Mouse (Mus musculus) embryonic stem cell, embryonic (primary cell): ENCODE data around the gene Nrbf2.

ENCODE experiments used
- CTCF ChIA-PET, 4 experiments: fragments of 300-600 bp in 2 of 4; fragments of 350-600 bp in 2 of 4; sonication (Branson Sonifier 250); formaldehyde crosslinking; loops; one replicate each; lab custom pipeline; 2022; ENCODE audit warnings: inconsistent platforms in 2 of 4; lab: Charles Lee
- POLR2A ChIA-PET, 4 experiments: fragments of 300-600 bp in 2 of 4; fragments of 350-600 bp in 2 of 4; sonication (Branson Sonifier 250); formaldehyde crosslinking; loops; one replicate each; lab custom pipeline; 2022; ENCODE audit warnings: antibody characterized with exemption in 4 of 4, inconsistent platforms in 1 of 4; lab: Charles Lee

Nrbf2 gene

DNA sequence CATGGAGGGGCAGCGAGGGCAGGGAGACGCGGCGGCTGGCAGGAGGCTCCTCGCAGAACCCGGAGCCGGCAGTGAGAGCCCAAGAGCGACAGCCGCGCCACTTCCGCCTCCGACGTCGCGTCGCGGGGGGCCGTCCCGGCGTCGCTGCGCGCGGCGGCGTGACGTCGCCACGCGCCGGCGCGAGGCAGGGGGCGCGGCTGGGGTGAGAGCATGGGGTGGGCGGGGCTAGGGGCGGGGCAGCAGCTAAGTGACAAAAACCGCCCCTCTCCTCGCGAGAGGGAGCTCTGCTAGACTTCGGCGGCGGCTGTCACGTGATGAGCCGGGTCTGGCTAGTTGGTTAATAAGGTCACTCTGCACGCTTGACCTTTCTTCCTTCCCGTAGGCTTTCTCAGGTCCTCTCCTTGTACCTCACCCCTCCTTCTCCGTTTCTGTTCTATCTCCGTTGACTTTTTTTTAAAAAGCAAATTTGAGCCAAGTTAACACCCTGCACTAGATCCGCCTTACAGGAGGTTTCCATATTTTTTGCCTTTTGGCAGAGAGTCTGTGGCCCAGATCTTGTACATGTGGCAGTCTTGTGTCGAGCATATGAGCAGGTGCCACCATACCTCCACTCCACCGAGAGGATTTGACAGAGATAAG is at the start of gene Nrbf2:
Gene Nrbf2 (minus strand): TSS at position 130 of the 639 bp plus-strand sequence.
- CTCF ChIA-PET, result interaction anchor here in 1 of 4 experiments (1.0 kb wide), 1 partner anchor 185 kb away, joined by 3 read pairs; no protein-coding TSS in a partner anchor

GRCm38 (mm10) chr10:67330580-67330979 is 45.5 kb upstream of the Nrbf2 start:
- POLR2A ChIA-PET, result no interaction called here
- CTCF ChIA-PET, result interaction anchor here in 1 of 4 experiments (1.4 kb wide), 1 partner anchor 15 kb away, joined by 5 read pairs; no protein-coding TSS in a partner anchor

More for the DNA sequence above, at the start of gene Nrbf2:
- POLR2A ChIA-PET, result interaction anchor here in 3 of 4 experiments (0.5 to 4.0 kb wide), 36 partner anchors 10 to 852 kb away, joined by 3 to 45 read pairs (median 4); partner anchors contain the start of gene Ado (in 1 of the 3)

- CTCF ChIA-PET, result interaction anchor here (0.5 to 1.4 kb wide), 9 partner anchors 10 to 436 kb away, joined by 3 to 8 read pairs (median 4); no protein-coding TSS in a partner anchor
- POLR2A ChIA-PET, result interaction anchor here in 2 of 4 experiments (0.6 to 0.7 kb wide), 3 partner anchors 8 to 361 kb away, joined by 3 to 10 read pairs (median 3); no protein-coding TSS in a partner anchor
These were observed 44.6 kb upstream of the Nrbf2 start for GRCm38 (mm10) chr10:67329661-67330060.

DNA sequence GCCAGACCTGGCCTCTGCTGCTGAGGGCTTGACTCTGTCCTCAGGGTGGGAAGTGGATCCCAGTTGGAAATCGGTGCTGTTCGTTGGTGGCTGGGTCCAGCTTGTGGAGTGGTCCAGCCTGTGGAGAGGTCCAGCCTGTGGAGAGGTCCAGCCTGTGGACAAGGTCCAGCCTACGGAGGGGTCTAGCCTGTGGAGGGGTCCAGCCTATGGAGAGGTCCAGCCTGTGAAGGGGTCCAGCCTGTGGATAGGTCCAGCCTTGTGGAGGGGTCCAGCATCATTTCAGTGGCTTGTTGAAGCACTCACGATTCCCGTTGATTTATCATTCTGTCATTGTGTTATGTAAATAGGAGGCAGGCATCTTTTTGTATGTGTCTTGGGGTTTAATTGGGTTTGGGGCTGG is 43.1 kb upstream of the Nrbf2 start:
- POLR2A ChIA-PET, result interaction anchor here in 1 of 4 experiments (0.8 kb wide), 1 partner anchor 9 kb away, joined by 7 read pairs; no protein-coding TSS in a partner anchor
- CTCF ChIA-PET, result interaction anchor here in 2 of 4 experiments (0.6 to 1.0 kb wide), 2 partner anchors 351 to 438 kb away, joined by 3 read pairs; no protein-coding TSS in a partner anchor

DNA sequence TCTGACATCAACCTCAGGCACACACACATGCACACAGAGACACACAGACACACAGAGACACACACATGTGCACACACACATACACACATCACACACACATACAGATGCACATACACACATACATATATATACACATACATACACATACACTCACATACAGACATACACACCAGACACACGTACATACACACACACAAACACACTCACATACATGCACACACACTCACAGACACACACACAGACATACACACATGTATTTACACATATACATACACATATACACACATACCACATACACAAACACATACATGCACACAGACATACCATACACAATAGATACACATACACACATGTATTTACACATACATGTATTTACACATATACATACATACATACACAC is 38.9 kb upstream of the Nrbf2 start:
- ChIA-PET CTCF (interaction anchor here in 1 of 4 experiments (0.8 kb wide), 1 partner anchor 675 kb away, joined by 3 read pairs; no protein-coding TSS in a partner anchor), POLR2A (no interaction called here)

GRCm38 (mm10) chr10:67321396-67321795 is 36.3 kb upstream of the Nrbf2 start:
- ChIA-PET CTCF (no interaction called here), POLR2A (interaction anchor here in 2 of 4 experiments (0.6 to 0.9 kb wide), 5 partner anchors 8 to 1856 kb away, joined by 3 to 10 read pairs (median 5); no protein-coding TSS in a partner anchor)

DNA sequence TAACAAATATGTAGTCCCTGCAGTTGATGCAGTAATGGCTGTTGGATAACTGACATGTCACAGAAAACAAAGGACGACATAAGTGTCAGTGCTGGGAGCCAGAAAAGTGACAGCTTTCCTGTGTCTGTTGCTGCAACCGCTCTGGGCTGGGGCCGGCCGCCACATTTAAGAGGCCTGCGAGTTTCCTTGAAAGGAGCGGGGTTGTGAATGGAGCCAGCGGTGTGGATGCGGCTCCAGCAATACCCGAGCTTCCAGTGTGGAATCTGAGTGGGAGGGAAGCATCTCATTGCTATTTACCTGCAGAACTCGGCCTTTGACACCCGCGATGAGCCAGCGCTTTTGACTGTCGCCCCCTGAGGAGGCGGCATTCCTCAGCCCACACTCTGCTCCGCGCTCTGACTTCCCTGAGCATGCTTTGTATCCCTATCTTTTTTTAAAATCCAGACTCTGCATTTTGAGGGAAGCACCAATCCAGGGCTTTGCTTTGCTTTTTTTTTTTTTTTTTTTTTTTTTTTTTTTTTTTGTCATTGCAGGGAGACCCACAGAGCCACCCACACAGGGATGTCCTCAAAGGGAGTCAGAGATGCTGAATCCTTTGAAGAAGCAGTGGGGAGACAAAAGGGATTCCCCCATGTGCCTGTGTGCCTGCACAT is 35.2 kb upstream of the Nrbf2 start:
- CTCF ChIA-PET, result interaction anchor here in 3 of 4 experiments (0.7 to 1.5 kb wide), 6 partner anchors 9 to 660 kb away, joined by 3 to 8 read pairs (median 4); no protein-coding TSS in a partner anchor
- POLR2A ChIA-PET, result interaction anchor here in 2 of 4 experiments (0.5 to 0.8 kb wide), 4 partner anchors 57 to 1475 kb away, joined by 3 to 4 read pairs (median 4); no protein-coding TSS in a partner anchor

GRCm38 (mm10) chr10:67319016-67319725 is 34.1 kb upstream of the Nrbf2 start:
- POLR2A ChIA-PET, result interaction anchor here in 2 of 4 experiments (0.6 to 0.8 kb wide), 3 partner anchors 8 to 94 kb away, joined by 3 to 7 read pairs (median 4); no protein-coding TSS in a partner anchor

DNA sequence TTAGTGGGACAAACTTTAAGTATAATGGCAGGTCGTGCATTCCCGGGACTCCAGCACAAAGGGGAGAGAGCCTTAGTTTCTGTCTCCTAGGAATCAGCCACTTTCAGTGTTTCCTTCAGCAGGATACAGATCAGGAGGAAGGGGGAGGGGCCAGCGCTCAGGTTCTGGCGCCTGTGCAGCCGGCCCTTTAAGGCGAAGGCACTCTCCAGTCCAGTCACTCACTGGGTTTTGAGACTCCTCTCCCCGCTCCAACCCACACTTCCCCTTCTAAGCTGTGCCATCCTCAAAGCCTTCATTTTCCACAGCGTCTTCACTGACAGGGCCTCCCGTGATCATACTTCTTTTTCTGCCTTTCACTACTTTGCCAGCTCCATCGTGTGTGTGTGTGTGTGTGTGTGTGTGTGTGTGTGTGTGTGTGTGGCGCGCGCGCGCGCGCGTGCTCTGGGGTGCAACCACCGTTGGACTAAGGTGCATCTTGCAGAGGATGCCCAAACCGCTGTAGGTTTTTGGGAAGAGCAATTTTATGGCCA is 32.9 kb upstream of the Nrbf2 start:
- POLR2A ChIA-PET, result interaction anchor here in 1 of 4 experiments (0.6 kb wide), 1 partner anchor 544 kb away, joined by 3 read pairs; no protein-coding TSS in a partner anchor
- CTCF ChIA-PET, result interaction anchor here in 1 of 4 experiments (0.6 kb wide), 1 partner anchor 1029 kb away, joined by 5 read pairs; no protein-coding TSS in a partner anchor

More at GRCm38 (mm10) chr10:67319016-67319725, 34.1 kb upstream of the Nrbf2 start:
- CTCF ChIA-PET, result interaction anchor here (0.5 to 1.5 kb wide), 9 partner anchors 10 to 886 kb away, joined by 3 to 5 read pairs (median 3); no protein-coding TSS in a partner anchor

GRCm38 (mm10) chr10:67314811-67315435 is 29.8 kb upstream of the Nrbf2 start:
- POLR2A ChIA-PET, result interaction anchor here in 2 of 4 experiments (0.6 to 0.8 kb wide), 8 partner anchors 15 to 502 kb away, joined by 3 to 10 read pairs (median 4); no protein-coding TSS in a partner anchor

DNA sequence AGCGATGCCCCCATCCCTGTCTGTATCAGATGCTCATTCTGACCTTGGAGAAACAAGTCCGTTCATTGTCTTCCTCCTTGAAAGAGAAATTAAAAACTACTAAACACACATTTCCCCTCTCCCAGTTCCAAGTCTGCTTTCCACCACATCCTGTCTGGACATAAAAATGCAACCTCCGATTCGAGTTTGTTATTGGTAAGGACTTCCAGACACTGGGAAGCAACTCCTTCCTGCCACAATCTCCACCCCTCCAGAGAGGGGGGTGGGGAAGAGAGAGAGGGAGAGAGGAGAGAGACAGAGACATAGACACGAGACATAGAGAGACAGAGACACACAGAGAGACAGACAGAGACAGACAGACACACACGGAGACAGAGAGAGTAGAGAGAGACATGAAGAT is 27.4 kb upstream of the Nrbf2 start:
- CTCF ChIA-PET, result no interaction called here

More at GRCm38 (mm10) chr10:67314811-67315435, 29.8 kb upstream of the Nrbf2 start:
- CTCF ChIA-PET, result interaction anchor here (0.5 to 2.6 kb wide), 50 partner anchors 10 to 1335 kb away, joined by 3 to 21 read pairs (median 4); partner anchors contain the start of gene Rtkn2 (in 1 of the 4)

GRCm38 (mm10) chr10:67311277-67311959 is 26.3 kb upstream of the Nrbf2 start:
- CTCF ChIA-PET, result interaction anchor here in 3 of 4 experiments (0.5 to 1.5 kb wide), 12 partner anchors 14 to 739 kb away, joined by 3 to 4 read pairs (median 3); no protein-coding TSS in a partner anchor

More for the DNA sequence above, 27.4 kb upstream of the Nrbf2 start:
- POLR2A ChIA-PET, result no interaction called here

DNA sequence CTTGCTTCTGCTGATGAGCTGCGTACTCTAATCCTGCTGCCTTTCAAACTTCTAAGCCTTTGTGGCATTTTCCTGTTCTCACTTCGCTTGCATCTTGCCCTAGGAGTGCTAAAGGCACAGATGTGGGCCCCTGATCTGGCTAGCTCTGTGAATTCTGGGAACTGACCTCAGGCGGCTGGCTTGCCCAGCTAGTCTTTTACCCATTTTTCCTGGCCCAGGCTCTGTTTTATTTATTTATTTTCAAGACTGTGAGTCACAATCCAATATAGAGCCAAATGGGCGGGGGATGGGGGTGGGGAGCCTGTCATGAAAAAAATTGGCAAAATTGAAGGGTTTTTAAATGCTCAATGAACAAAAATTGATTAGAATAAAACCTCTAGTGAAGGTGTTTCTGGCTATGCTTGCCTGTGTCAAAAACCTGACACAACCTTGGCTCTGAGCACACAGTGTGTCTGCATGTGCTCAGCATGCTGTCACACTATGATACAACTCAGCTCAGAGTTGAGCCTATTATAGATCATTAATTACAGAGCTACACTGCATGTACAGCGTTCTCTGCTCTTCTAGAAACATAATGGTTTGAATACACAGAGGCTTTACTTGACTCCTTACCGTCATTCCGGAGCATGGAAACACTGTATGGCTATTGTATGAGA is 24.5 kb upstream of the Nrbf2 start:
- CTCF ChIA-PET, result no interaction called here
- POLR2A ChIA-PET, result interaction anchor here in 1 of 4 experiments (0.7 kb wide), 2 partner anchors 45 to 325 kb away, joined by 3 to 5 read pairs; no protein-coding TSS in a partner anchor

More at GRCm38 (mm10) chr10:67311277-67311959, 26.3 kb upstream of the Nrbf2 start:
- POLR2A ChIA-PET, result interaction anchor here in 2 of 4 experiments (0.6 kb wide), 2 partner anchors 260 to 407 kb away, joined by 3 read pairs; no protein-coding TSS in a partner anchor

DNA sequence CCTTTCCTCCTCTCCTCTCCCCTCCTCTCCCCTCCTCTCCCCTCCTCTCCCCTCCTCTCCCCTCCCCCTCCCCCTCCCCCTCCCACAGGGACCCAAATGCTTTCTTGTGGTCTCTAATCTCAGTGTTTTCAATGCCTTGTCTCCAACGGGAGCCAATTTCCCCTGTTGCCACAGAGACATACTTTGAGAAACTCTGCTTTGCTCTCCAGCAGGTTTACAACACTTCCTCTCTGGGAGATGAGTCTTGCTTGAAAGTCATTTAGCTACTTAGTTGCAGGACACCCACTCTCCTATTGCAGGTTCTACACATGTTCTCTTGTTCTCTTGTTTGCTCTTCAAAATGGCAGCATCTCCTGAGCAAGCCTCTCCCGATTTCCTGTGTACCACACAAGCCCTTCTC is 17.2 kb upstream of the Nrbf2 start:
- POLR2A ChIA-PET, result interaction anchor here in 1 of 4 experiments (0.8 kb wide), 1 partner anchor 17 kb away, joined by 3 read pairs; the partner anchor contains the start of gene Nrbf2
- CTCF ChIA-PET, result interaction anchor here in 1 of 4 experiments (0.8 kb wide), 1 partner anchor 47 kb away, joined by 4 read pairs; no protein-coding TSS in a partner anchor

- CTCF ChIA-PET, result interaction anchor here (0.5 to 1.1 kb wide), 4 partner anchors 14 to 204 kb away, joined by 3 to 4 read pairs (median 3); no protein-coding TSS in a partner anchor
- POLR2A ChIA-PET, result interaction anchor here in 2 of 4 experiments (0.6 to 6.4 kb wide), 6 partner anchors 16 to 298 kb away, joined by 3 to 45 read pairs (median 3); partner anchors contain the start of gene Nrbf2 (in 2 of the 2)
These were observed 15.9 kb upstream of the Nrbf2 start for GRCm38 (mm10) chr10:67301046-67301445.
